ENCODE assay signal across 9 mouse cellular contexts in genomic region chr13:55182173-55182894, GRCm38 (mm10). TPM values are rescaled to one million over a fixed set of nuclear protein-coding genes. Genes with fewer than 3 reads are reported as not detected.
DNase-seq lines count a peak whose midpoint lies in the region; ATAC-seq and TF ChIP-seq lines count a peak whose summit lies in the region.
"Had no signal": no experiment of that assay in that cellular context is flagged by ENCODE, and none has a peak within 500 bp of the region (broad histone marks: within the 10 kb centered on the region; RNA-seq: fewer than 3 reads in every experiment).

No protein-coding gene starts in this region.

- H3K4me1 ChIP-seq in forebrain, embryonic 15.5 days, result peaks cover 7% of the 10 kb centered on the region
- peaks cover 2 to 15% of the 10 kb centered on the region in 2 experiments; a peak in 3 of 4 replicates for H3K4me1 ChIP-seq in liver, embryonic 14.5 days (replicated peaks; ENCODE audit: control insufficient read depth in 2 of 2, insufficient read depth in 2 of 2, low read length in 1 of 2)
- 0 out of 2 replicates have a peak, but pooled peaks cover 7% of the 10 kb centered on the region for H3K4me1 ChIP-seq in stomach, embryonic 15.5 days

- peak; percentile 84 for TF ChIP-seq CTCF in liver, embryonic 14.5 days (IDR thresholded peaks at IDR 0.05; ENCODE audit: low read depth)

- peak; percentile 58 for ATAC-seq in forebrain, embryonic 15.5 days (replicated peaks)
- peak; percentile 90 for ATAC-seq in liver, embryonic 14.5 days (ENCODE audit: insufficient read depth)
- ATAC-seq in stomach, embryonic 15.5 days (ENCODE audit: insufficient read depth, low FRiP score, low read depth), result peak; percentile 89

- WGBS in forebrain, embryonic 15.5 days, result 3% methylated on average over 23 of the region's 23 CpGs
- WGBS in liver, embryonic 14.5 days (ENCODE audit: insufficient replicate concordance), result 8% methylated on average over 23 of the region's 23 CpGs
- 3% methylated on average over 23 of the region's 23 CpGs for WGBS in stomach, embryonic 15.5 days

- peak overlapping the region; percentile 47 for H3K4me2 ChIP-seq in forebrain, embryonic 15.5 days (replicated peaks)
- H3K4me2 ChIP-seq in liver, embryonic 14.5 days (ENCODE audit: low read depth), result peak overlapping the region; percentile 67
- H3K4me2 ChIP-seq in stomach, embryonic 15.5 days, result peak overlapping the region; percentile 60

- no peaks in the 10 kb centered on the region for H3K27me3 ChIP-seq in forebrain, embryonic 15.5 days
- H3K27me3 ChIP-seq in liver, embryonic 14.5 days (ENCODE audit: control insufficient read depth, insufficient read depth, low read length), result no peaks in the 10 kb centered on the region
- H3K27me3 ChIP-seq in stomach, embryonic 15.5 days (replicated peaks), result no peaks in the 10 kb centered on the region

- H3K36me3 ChIP-seq in forebrain, embryonic 15.5 days, result no peaks in the 10 kb centered on the region
- H3K36me3 ChIP-seq in liver, embryonic 14.5 days (replicated peaks; ENCODE audit: control insufficient read depth, insufficient read depth, low read depth), result no peaks in the 10 kb centered on the region
- H3K36me3 ChIP-seq in stomach, embryonic 15.5 days, result no peaks in the 10 kb centered on the region

- peak overlapping the region; percentile 23 for H3K9ac ChIP-seq in forebrain, embryonic 15.5 days (replicated peaks)
- H3K9ac ChIP-seq in liver, embryonic 14.5 days (replicated peaks), result peak overlapping the region; percentile 60
- peak overlapping the region; percentile 37; the same call in 1 of the 2 replicates for H3K9ac ChIP-seq in stomach, embryonic 15.5 days

- peak overlapping the region; percentile 68 for H3K27ac ChIP-seq in forebrain, embryonic 15.5 days (replicated peaks)
- peak overlapping the region; percentile 50 for H3K27ac ChIP-seq in liver, embryonic 14.5 days
- peak overlapping the region; percentile 90 for H3K27ac ChIP-seq in stomach, embryonic 15.5 days

- no peaks in the 10 kb centered on the region for H3K9me3 ChIP-seq in forebrain, embryonic 15.5 days
- no peaks in the 10 kb centered on the region for H3K9me3 ChIP-seq in liver, embryonic 14.5 days (ENCODE audit: control insufficient read depth, low read length)
- H3K9me3 ChIP-seq in stomach, embryonic 15.5 days, result no peaks in the 10 kb centered on the region

- peak overlapping the region; percentile 25 for H3K4me3 ChIP-seq in forebrain, embryonic 15.5 days
- peak overlapping the region; percentile 50 to 65 for H3K4me3 ChIP-seq in liver, embryonic 14.5 days (ENCODE audit: insufficient read depth in 1 of 2, low read depth in 2 of 2, low read length in 2 of 2)
- peak overlapping the region; percentile 40 for H3K4me3 ChIP-seq in stomach, embryonic 15.5 days (replicated peaks)

- intact Hi-C loops in heart, postnatal 14 days (cut with DNase I), result loop anchor here (5.0 to 10.0 kb wide), 2 partner anchors 35 to 102 kb away; no protein-coding TSS in a partner anchor

- no peak for TF ChIP-seq EP300 in liver, embryonic 14.5 days (IDR thresholded peaks at IDR 0.05; ENCODE audit: low read depth)

- peak; percentile 87 for DNase-seq in Muller cell, postnatal 12 days (ENCODE audit: inconsistent ontology term)
- DNase-seq in cerebellum, adult 18-20 months, result peak; percentile 64 to 76
- DNase-seq in heart, postnatal 14 days, result peak; percentile 65 to 77
- DNase-seq in kidney, postnatal 4 days, result peak; percentile 73 to 87
- DNase-seq in liver, embryonic 14.5 days (ENCODE audit: low read depth in 3 of 3, low spot score in 3 of 3), result peak; percentile 37 to 78 (median 68)
- DNase-seq in neural tube, embryonic 10.5 days (ENCODE audit: extremely low spot score, low spot score), result peak; percentile 81

RNA-seq across cellular contexts. Expression of gene Nsd1, which starts 27.2 kb away (rescaled TPM):
- 59.3 and 59.5 TPM in 2 replicates for polyA plus RNA-seq in forebrain, embryonic 15.5 days (2015; fragmentation: Nextera tagmentation; extraction: Ambion mirVana)
- total RNA-seq in heart, postnatal 14 days (2021), result 10 to 100 TPM; 80.5 to 85.2 TPM
- 7.0 and 8.0 TPM in 2 replicates for polyA plus RNA-seq in liver, embryonic 14.5 days (2012; rRNA removed)
- 13.8 and 15.8 TPM in 2 replicates for polyA plus RNA-seq in liver, embryonic 14.5 days (2014; fragmentation: Nextera tagmentation; extraction: Ambion mirVana)
- 57.0 and 61.1 TPM in 2 replicates for polyA plus RNA-seq in stomach, embryonic 15.5 days (2015; fragmentation: Nextera tagmentation; extraction: Ambion mirVana)

RNA-seq across cellular contexts. Expression of gene Fgfr4, which starts 29.9 kb away (rescaled TPM):
- polyA plus RNA-seq in forebrain, embryonic 15.5 days (2015; fragmentation: Nextera tagmentation; extraction: Ambion mirVana), result 0.51 and 1.1 TPM in 2 replicates
- under 1 TPM; 0.31 to 0.39 TPM for total RNA-seq in heart, postnatal 14 days (2021)
- 3.9 and 4.7 TPM in 2 replicates for polyA plus RNA-seq in liver, embryonic 14.5 days (2012; rRNA removed)
- polyA plus RNA-seq in liver, embryonic 14.5 days (2014; fragmentation: Nextera tagmentation; extraction: Ambion mirVana), result 3.3 and 4.5 TPM in 2 replicates
- 7.6 and 8.4 TPM in 2 replicates for polyA plus RNA-seq in stomach, embryonic 15.5 days (2015; fragmentation: Nextera tagmentation; extraction: Ambion mirVana)

RNA-seq across cellular contexts. Expression of gene Gm17617, which starts 49.0 kb away (rescaled TPM):
- not detected in 2 replicates for polyA plus RNA-seq in forebrain, embryonic 15.5 days (2015; fragmentation: Nextera tagmentation; extraction: Ambion mirVana)
- total RNA-seq in heart, postnatal 14 days (2021), result not detected
- polyA plus RNA-seq in liver, embryonic 14.5 days (2012; rRNA removed), result not detected in 2 replicates
- not detected in 2 replicates for polyA plus RNA-seq in liver, embryonic 14.5 days (2014; fragmentation: Nextera tagmentation; extraction: Ambion mirVana)
- not detected in 2 replicates for polyA plus RNA-seq in stomach, embryonic 15.5 days (2015; fragmentation: Nextera tagmentation; extraction: Ambion mirVana)
- polyA plus RNA-seq: frontal cortex, adult 2 months had no signal

Comparison
In these comparisons a context has a peak if more than half of its experiments do, and no peak if none do; other contexts are left out.
1. Peak in every context shown above with its lines: DNase-seq, ATAC-seq, H3K4me3 ChIP-seq and H3K27ac ChIP-seq.